Mouse (Mus musculus) neural tube, embryonic 11.5 days (tissue): ENCODE measurements around the gene Gm6337. TPM values are rescaled to one million over a fixed set of nuclear protein-coding genes. Genes with fewer than 3 reads are reported as not detected.
A peak's percentile ranks its signal among the peaks of the same experiment; 100 is the strongest.
"Not testable (repeated sequence)": the region's sequence is repeated elsewhere in the genome, so short reads cannot be mapped to it uniquely, and the experiment has no call there.

ENCODE experiments used
- ATAC-seq: fragments of 200-750 bp; cut with Nextera tagmentation; 2 replicates; pipeline ENCODE4 v1.8.0; 2017; ENCODE audit warnings: moderate number of reproducible peaks, mild to moderate bottlenecking, moderate TSS enrichment, moderate library complexity; ENCODE audit not compliant: insufficient read depth, low FRiP score, low TSS enrichment
- DNase-seq: peaks from one replicate; pipeline ENCODE4 v3.0.0-alpha.2; 2015; ENCODE audit warnings: low spot score
- H3K27ac ChIP-seq: fragments of 300-500 bp; sonication (generic); 2 replicates; pipeline ENCODE4 v1.5.1; 2014; ENCODE audit warnings: low read depth, mild to moderate bottlenecking, low read length
- H3K27me3 ChIP-seq: fragments of 300-500 bp; sonication (generic); 2 replicates; pipeline ENCODE4 v1.6.1; 2014; ENCODE audit warnings: mild to moderate bottlenecking, low read length, mixed read lengths; ENCODE audit not compliant: control insufficient read depth, insufficient read depth
- H3K36me3 ChIP-seq: fragments of 300-500 bp; sonication (generic); 2 replicates; pipeline ENCODE4 v1.6.1; 2014; ENCODE audit warnings: mild to moderate bottlenecking, low read length, moderate library complexity, mixed read lengths; ENCODE audit not compliant: control insufficient read depth, insufficient read depth
- H3K4me1 ChIP-seq: fragments of 300-500 bp; sonication (generic); 2 replicates; pipeline ENCODE4 v1.6.1; 2014; ENCODE audit warnings: low read length, mixed read lengths; ENCODE audit not compliant: control insufficient read depth, insufficient read depth
- H3K4me2 ChIP-seq: fragments of 300-500 bp; sonication (generic); 2 replicates; pipeline ENCODE4 v1.6.1; 2014; ENCODE audit warnings: low read depth, mild to moderate bottlenecking, moderate library complexity
- H3K4me3 ChIP-seq: fragments of 300-500 bp; sonication (generic); 2 replicates; pipeline ENCODE4 v1.5.1; 2014; ENCODE audit warnings: low read depth, low read length
- H3K9ac ChIP-seq: fragments of 300-500 bp; sonication (generic); 2 replicates; pipeline ENCODE4 v1.6.1; 2014; ENCODE audit warnings: mild to moderate bottlenecking, low read length
- H3K9me3 ChIP-seq: fragments of 300-500 bp; sonication (generic); 2 replicates; pipeline ENCODE4 v1.6.1; 2016; ENCODE audit warnings: low read length; ENCODE audit not compliant: control insufficient read depth
- WGBS: fragments of 180-500 bp; shearing (Covaris S2); extraction: QIAGEN DNeasy Blood & Tissue Kit; methylation state at CpG from one replicate; pipeline ENCODE4 v1.1.7; 2014; 5-methylcytosine and 5-hydroxymethylcytosine counted together
- polyA plus RNA-seq: library from polyadenylated mRNA; unstranded; fragments of >200 nt; fragmentation: Nextera tagmentation; extraction: Ambion mirVana; gene quantifications from 2 replicates; pipeline ENCODE4 v1.2.1, GENCODE M21; 2014

Gm6337 gene
- polyA plus RNA-seq = not detected in 2 replicates

DNA sequence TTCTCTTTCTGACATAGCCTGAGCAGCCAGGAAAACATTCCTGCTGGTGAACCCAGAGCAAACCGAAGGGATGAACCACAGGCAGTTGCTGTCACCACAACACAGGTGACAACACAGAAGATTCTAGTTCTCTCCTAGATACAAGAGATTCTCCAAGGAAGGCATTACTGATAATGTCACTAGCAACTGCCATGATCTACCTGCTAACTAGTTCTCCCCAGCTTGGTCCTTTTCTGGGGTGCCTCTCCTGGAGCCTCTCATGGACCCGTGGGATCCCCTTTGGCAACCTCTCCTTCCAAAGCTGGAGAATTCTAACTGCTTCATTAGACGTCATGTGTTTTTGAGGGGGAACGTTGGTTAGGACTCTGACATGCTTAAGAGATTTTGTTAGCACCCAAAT, at the start of gene Gm6337:
Gm6337 (minus strand) TSS at position 101 of the 400 bp plus-strand sequence.
- not testable (repeated sequence) for H3K9ac ChIP-seq, DNase-seq, H3K4me1 ChIP-seq, H3K36me3 ChIP-seq, H3K9me3 ChIP-seq, H3K27ac ChIP-seq, ATAC-seq, H3K27me3 ChIP-seq, H3K4me3 ChIP-seq, H3K4me2 ChIP-seq
- 84% methylated on average over 2 of the region's 4 CpGs for WGBS

DNA sequence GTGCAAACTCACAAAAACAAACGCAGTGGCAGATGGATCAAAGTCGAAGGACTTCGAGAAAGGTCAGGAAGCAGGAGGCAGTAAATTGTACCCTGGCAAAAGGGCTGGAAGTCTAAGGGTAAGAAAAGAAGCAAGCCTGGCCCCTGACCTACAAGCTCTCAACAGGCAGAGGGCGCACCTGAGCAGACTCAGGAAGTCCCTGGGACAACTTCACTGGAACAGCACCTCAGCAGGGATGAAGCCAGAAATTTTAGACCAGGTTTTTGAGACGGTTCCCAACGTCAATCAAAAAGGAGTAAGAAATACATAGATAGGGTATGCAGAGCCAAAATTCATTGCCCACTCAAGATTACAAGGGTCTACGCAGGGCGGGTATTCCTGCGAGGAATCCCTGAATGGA, 49.4 kb upstream of the Gm6337 start:
- H3K27me3 ChIP-seq = not testable (repeated sequence)

DNA sequence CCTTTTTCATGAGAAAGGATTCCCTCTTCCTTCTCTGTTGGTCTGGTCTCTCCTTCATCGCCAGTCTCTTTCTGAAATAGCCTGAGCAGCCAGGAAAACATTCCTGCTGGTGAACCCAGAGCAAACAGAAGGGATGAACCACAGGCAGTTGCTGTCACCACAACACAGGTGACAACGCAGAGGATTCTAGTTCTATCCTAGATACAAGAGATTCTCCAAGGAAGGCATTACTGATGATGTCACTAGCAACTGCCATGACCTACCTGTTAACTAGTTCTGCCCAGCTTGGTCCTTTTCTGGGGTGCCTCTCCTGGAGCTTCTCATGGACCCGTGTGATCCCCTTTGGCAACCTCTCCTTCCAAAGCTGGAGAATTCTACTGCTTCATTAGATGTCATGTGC, 35.8 kb upstream of the Gm6337 start, which contains the start of gene Gm8206:
Gm8206 (minus strand) TSS at position 101 of the 400 bp plus-strand sequence.
- not testable (repeated sequence) for H3K27ac ChIP-seq, H3K9me3 ChIP-seq, ATAC-seq, H3K27me3 ChIP-seq, H3K4me2 ChIP-seq, H3K9ac ChIP-seq, H3K4me1 ChIP-seq, DNase-seq, H3K36me3 ChIP-seq, H3K4me3 ChIP-seq
- WGBS = 84% methylated on average over 2 of the region's 3 CpGs

More for the DNA sequence above, 49.4 kb upstream of the Gm6337 start:
- ATAC-seq, H3K9me3 ChIP-seq, H3K27ac ChIP-seq, H3K36me3 ChIP-seq, H3K9ac ChIP-seq, H3K4me3 ChIP-seq, H3K4me1 ChIP-seq: not testable (repeated sequence)
- peak overlapping the region; percentile 38 for H3K4me2 ChIP-seq
- 11% methylated on average over 8 of the region's 9 CpGs for WGBS
- DNase-seq = peak; percentile 3

Other genes starting within 250 kb of the Gm6337 start
- gene Gm3424, start 227.9 kb downstream of the Gm6337 start, polyA plus RNA-seq = not detected in 2 replicates
- 0.43 and 0.45 TPM in 2 replicates for gene Gm8237, start 177.9 kb downstream of the Gm6337 start, polyA plus RNA-seq
- gene Gm3248, start 96.5 kb downstream of the Gm6337 start, polyA plus RNA-seq = 0.85 and 1.2 TPM in 2 replicates
- gene Gm3453, start 79.1 kb downstream of the Gm6337 start, polyA plus RNA-seq = not detected in 2 replicates
- 0.82 and 1.4 TPM in 2 replicates for gene Gm8206, start 35.7 kb upstream of the Gm6337 start, polyA plus RNA-seq
- 2.7 and 3.1 TPM in 2 replicates for gene Gm3468, start 50.4 kb upstream of the Gm6337 start, polyA plus RNA-seq
- gene Gm3476, start 67.5 kb upstream of the Gm6337 start, polyA plus RNA-seq = not detected in 2 replicates
- gene Gm21560, start 161.0 kb upstream of the Gm6337 start, polyA plus RNA-seq = not detected in 2 replicates
- 1.7 and 1.9 TPM in 2 replicates for gene Gm3411, start 229.0 kb upstream of the Gm6337 start, polyA plus RNA-seq
- gene Gm21103, start 246.6 kb upstream of the Gm6337 start, polyA plus RNA-seq = not detected in 2 replicates